Mouse (Mus musculus) T-cell, adult 66 days (primary cell): ENCODE data around the gene Fcrl6. TPM values are rescaled to one million over a fixed set of nuclear protein-coding genes. Genes with fewer than 3 reads are reported as not detected.

Experiments used
- total RNA-seq, 2 experiments: library from RNA; stranded (reverse); gene quantifications; 3 replicates in 1 of 2; 4 replicates in 1 of 2; pipeline ENCODE4 v1.2.4; 2023

Gene Fcrl6
- total RNA-seq: not detected

GRCm38 (mm10) chr1:172602326-172602725, at the start of gene Fcrl6:
Fcrl6 (minus strand) TSS chr1:172602551.

GRCm38 (mm10) chr1:172632451-172633326, 30.3 kb upstream of the Fcrl6 start, which contains the start of gene Dusp23:
Dusp23 (minus strand) TSS chr1:172632962.

GRCm38 (mm10) chr1:172590385-172590784, 12.0 kb downstream of the Fcrl6 start, which contains the start of gene Slamf8:
Slamf8 (minus strand) TSS chr1:172590568.

GRCm38 (mm10) chr1:172555638-172556037, 46.7 kb downstream of the Fcrl6 start, which contains the start of gene Vsig8:
Vsig8 (plus strand) TSS chr1:172555938.

Other genes with a start within 250 kb of the Fcrl6 start
- 10 to 100 TPM; 29.8 to 33.2 TPM for gene Pigm, start 226.0 kb downstream of the Fcrl6 start, total RNA-seq
- 1 to 10 TPM in 1 of 2 experiments, not detected in 1; 1.4 TPM for gene Slamf9, start 127.2 kb downstream of the Fcrl6 start, total RNA-seq
- gene Igsf9, start 120.8 kb downstream of the Fcrl6 start, total RNA-seq: 1 to 10 TPM in 1 of 2 experiments, under 1 TPM in 1; 0.89 to 1.6 TPM
- 100 to 1,000 TPM; 249 to 308 TPM for gene Tagln2, start 102.5 kb downstream of the Fcrl6 start, total RNA-seq
- gene Cfap45, start 81.8 kb downstream of the Fcrl6 start, total RNA-seq: under 1 TPM in 1 of 2 experiments, not detected in 1; 0.20 TPM
- gene Vsig8, start 46.6 kb downstream of the Fcrl6 start, total RNA-seq: not detected
- gene Slamf8, start 12.0 kb downstream of the Fcrl6 start, total RNA-seq: under 1 TPM in 1 of 2 experiments, not detected in 1; 0.67 TPM
- gene Dusp23, start 30.4 kb upstream of the Fcrl6 start, total RNA-seq: 1 to 10 TPM; 2.0 to 2.7 TPM
- gene Crp, start 95.5 kb upstream of the Fcrl6 start, total RNA-seq: not detected